Mouse (Mus musculus) embryonic facial prominence, embryonic 11.5 days (tissue): ENCODE results near the gene Dlx5. TPM values are rescaled to one million over a fixed set of nuclear protein-coding genes. Genes with fewer than 3 reads are reported as not detected.

ENCODE experiments used
- ATAC-seq: fragments of 200-750 bp; cut with Nextera tagmentation; replicated peaks from 2 replicates; pipeline ENCODE4 v1.8.0; 2017; ENCODE audit warnings: low read depth; ENCODE audit not compliant: insufficient number of reproducible peaks, low FRiP score, low TSS enrichment
- DNase-seq: peaks from one replicate; pipeline ENCODE4 v3.0.0-alpha.2; 2015; ENCODE audit warnings: low spot score
- H3K27ac ChIP-seq: fragments of 300-500 bp; sonication (generic); replicated peaks from 2 replicates; pipeline ENCODE4 v1.5.1; 2014; ENCODE audit warnings: mild to moderate bottlenecking, low read depth, low read length, control low read depth
- H3K27me3 ChIP-seq: fragments of 300-500 bp; sonication (generic); 2 replicates; pipeline ENCODE4 v1.6.1; 2014; ENCODE audit warnings: mild to moderate bottlenecking, low read length, moderate library complexity, mixed read lengths; ENCODE audit not compliant: control insufficient read depth, insufficient read depth
- H3K36me3 ChIP-seq: fragments of 300-500 bp; sonication (generic); replicated peaks from 2 replicates; pipeline ENCODE4 v1.6.1; 2014; ENCODE audit warnings: low read depth, mild to moderate bottlenecking, low read length, moderate library complexity, mixed read lengths; ENCODE audit not compliant: control insufficient read depth, insufficient read depth
- H3K4me1 ChIP-seq: fragments of 300-500 bp; sonication (generic); 2 replicates; pipeline ENCODE4 v1.6.1; 2014; ENCODE audit warnings: low read length, mixed read lengths; ENCODE audit not compliant: control insufficient read depth, insufficient read depth
- H3K4me2 ChIP-seq: fragments of 300-500 bp; sonication (generic); 2 replicates; pipeline ENCODE4 v1.6.1; 2014; ENCODE audit warnings: low read depth, mild to moderate bottlenecking, control low read depth, low read length, moderate library complexity
- H3K4me3 ChIP-seq: fragments of 300-500 bp; sonication (generic); 2 replicates; pipeline ENCODE4 v1.5.1; 2014; ENCODE audit warnings: low read depth, low read length, control low read depth
- H3K9ac ChIP-seq: fragments of 300-500 bp; sonication (generic); replicated peaks from 2 replicates; pipeline ENCODE4 v1.6.1; 2014; ENCODE audit warnings: mild to moderate bottlenecking, control low read depth, low read length
- H3K9me3 ChIP-seq: fragments of 300-500 bp; sonication (generic); replicated peaks from 2 replicates; pipeline ENCODE4 v1.6.1; 2016; ENCODE audit warnings: mild to moderate bottlenecking, low read length, inconsistent platforms, mixed read lengths; ENCODE audit not compliant: control insufficient read depth
- WGBS: fragments of 180-500 bp; shearing (Covaris S2); extraction: QIAGEN DNeasy Blood & Tissue Kit; methylation state at CpG from one replicate; pipeline ENCODE4 v1.1.7; 2014; 5-methylcytosine and 5-hydroxymethylcytosine counted together
- polyA plus RNA-seq: library from polyadenylated mRNA; unstranded; fragments of >200 nt; fragmentation: Nextera tagmentation; extraction: Ambion mirVana; gene quantifications from 2 replicates; pipeline ENCODE4 v1.2.1, GENCODE M21; 2014

Gene Dlx5
- polyA plus RNA-seq, 1 experiment from 2014 or later, result 63.8 TPM

- Histone ChIP-seq H3K9me3 (no peaks in the 10 kb centered on the region), H3K4me1 (no peaks in the 10 kb centered on the region; the same call in 1 of the 2 replicates), H3K4me3 (peak overlapping the region; percentile 34), H3K4me2 (peak overlapping the region; percentile 11), H3K27ac (peak overlapping the region; percentile 72), H3K36me3 (no peaks in the 10 kb centered on the region), H3K27me3 (peaks cover 31% of the 10 kb centered on the region), H3K9ac (peak overlapping the region; percentile 66)
- peak; percentile 25 for DNase-seq
- ATAC-seq, result no peak
- under 1% methylated on average over 21 of the region's 21 CpGs for WGBS
Observed at GRCm38 (mm10) chr6:6861086-6861797, 20.6 kb downstream of the Dlx5 start.

DNA sequence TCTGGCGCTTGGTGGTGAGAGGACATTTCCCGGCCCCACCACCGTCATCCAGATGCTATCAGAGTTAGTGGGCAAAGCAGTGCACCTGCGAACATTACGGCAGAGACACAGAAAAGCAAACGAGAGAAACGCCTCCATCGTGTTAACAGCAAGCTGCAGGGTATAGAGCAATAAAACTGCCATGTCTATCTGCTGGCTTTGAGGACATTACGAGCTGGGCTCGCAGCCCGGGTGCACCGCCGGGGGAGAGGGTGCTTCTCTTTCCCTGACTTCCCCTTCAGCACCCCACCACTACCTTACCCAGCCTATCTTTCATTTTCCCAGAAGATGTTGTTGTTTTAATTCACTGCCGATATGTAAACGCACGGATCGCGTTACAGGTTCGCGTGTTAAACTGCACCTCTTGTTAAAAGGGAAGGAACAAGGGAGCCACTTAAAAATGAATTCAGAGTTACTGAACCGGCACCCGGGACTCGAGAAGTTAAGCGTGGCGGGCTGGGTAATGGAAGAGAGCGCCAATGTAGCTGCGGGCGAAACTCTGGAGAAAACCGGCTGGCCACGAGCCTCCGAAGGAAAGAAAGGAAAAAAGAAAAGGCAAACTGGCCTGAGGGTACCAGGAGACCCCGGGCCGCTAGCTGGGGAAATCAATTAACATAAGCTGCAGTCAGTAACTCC lies 21.3 kb downstream of the Dlx5 start:
- Histone ChIP-seq H3K9me3 (no peaks in the 10 kb centered on the region), H3K9ac (peak overlapping the region; percentile 66), H3K36me3 (no peaks in the 10 kb centered on the region), H3K4me2 (peak overlapping the region; percentile 32), H3K4me3 (peak overlapping the region; percentile 34), H3K27me3 (peaks cover 25% of the 10 kb centered on the region), H3K4me1 (peaks cover 3% of the 10 kb centered on the region; the same call in 1 of the 2 replicates), H3K27ac (peak overlapping the region; percentile 72)
- under 1% methylated on average over 33 of the region's 33 CpGs for WGBS
- peak; percentile 52 for DNase-seq
- ATAC-seq, result no peak

- WGBS, result under 1% methylated on average over 21 of the region's 21 CpGs
- Histone ChIP-seq H3K4me3 (peak overlapping the region; percentile 34), H3K9ac (peak overlapping the region; percentile 66), H3K36me3 (no peaks in the 10 kb centered on the region), H3K4me1 (peaks cover 3% of the 10 kb centered on the region; the same call in 1 of the 2 replicates), H3K27ac (peak overlapping the region; percentile 72), H3K27me3 (peaks cover 22% of the 10 kb centered on the region), H3K4me2 (peak overlapping the region; percentile 32), H3K9me3 (no peaks in the 10 kb centered on the region)
- ATAC-seq, result no peak
- DNase-seq, result peak; percentile 26
Observed at GRCm38 (mm10) chr6:6859950-6860410, 21.9 kb downstream of the Dlx5 start.

GRCm38 (mm10) chr6:6859111-6859949 lies 22.6 kb downstream of the Dlx5 start:
- ATAC-seq (no peak), DNase-seq (peak; percentile 31)
- Histone ChIP-seq H3K36me3 (no peaks in the 10 kb centered on the region), H3K4me3 (peak overlapping the region; percentile 34), H3K27me3 (peaks cover 26% of the 10 kb centered on the region), H3K9me3 (no peaks in the 10 kb centered on the region), H3K4me1 (peaks cover 3% of the 10 kb centered on the region; the same call in 1 of the 2 replicates), H3K27ac (peak overlapping the region; percentile 43; the same call in 1 of the 2 replicates), H3K9ac (peak overlapping the region; percentile 66), H3K4me2 (peak overlapping the region; percentile 29)
- 1% methylated on average over 19 of the region's 19 CpGs for WGBS

DNA sequence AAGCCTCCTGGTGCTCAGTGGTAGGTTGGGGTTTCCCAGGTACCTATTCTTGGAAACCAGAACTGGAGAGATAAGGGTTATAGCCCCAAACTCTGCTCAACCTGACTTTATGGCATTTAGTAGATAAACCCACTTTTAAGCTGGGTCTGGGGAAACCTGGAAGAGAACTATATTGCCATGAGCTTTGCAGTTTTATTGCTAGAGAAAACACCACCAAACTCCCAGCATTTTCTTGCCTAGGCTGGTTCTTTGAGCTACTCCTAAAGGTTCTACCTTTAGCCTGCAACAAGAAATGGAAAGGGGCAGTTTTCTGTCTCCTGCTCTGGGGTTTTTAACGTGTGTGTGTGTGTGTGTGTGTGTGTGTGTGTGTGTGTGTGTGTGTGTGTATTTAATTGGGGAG lies 23.3 kb downstream of the Dlx5 start:
- peaks cover 3% of the 10 kb centered on the region; the same call in 1 of the 2 replicates for H3K4me1 ChIP-seq
- no peaks in the 10 kb centered on the region for H3K9me3 ChIP-seq
- H3K36me3 ChIP-seq, result no peaks in the 10 kb centered on the region
- no peak overlapping the region for H3K4me2 ChIP-seq
- no peak overlapping the region for H3K4me3 ChIP-seq
- no peak for ATAC-seq
- DNase-seq, result peak; percentile 18
- no peak overlapping the region for H3K27ac ChIP-seq
- 0% methylated on average over 1 of the region's 1 CpGs for WGBS
- H3K27me3 ChIP-seq, result peaks cover 22% of the 10 kb centered on the region
- no peak overlapping the region for H3K9ac ChIP-seq

DNA sequence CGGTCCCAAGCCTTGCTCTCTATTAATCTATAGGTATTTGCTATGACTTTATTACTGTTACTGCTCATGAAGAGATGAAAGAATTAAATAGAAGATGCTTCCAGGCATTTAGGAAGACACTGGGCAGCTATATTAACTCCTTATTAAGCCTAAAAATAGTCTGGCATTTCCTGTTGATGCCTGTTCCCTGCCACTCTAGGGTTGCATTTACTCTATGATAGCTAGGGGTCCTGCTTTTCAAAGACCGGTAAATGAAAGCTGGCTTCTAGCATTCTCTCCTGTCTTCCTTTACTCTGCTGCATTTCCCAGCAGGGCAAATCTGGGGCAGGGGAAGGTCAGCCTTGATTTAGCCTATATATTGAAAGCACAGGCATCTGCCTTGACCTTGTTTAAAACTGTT lies 24.1 kb downstream of the Dlx5 start:
- Histone ChIP-seq H3K27me3 (peaks cover 22% of the 10 kb centered on the region), H3K9me3 (no peaks in the 10 kb centered on the region), H3K9ac (no peak overlapping the region), H3K36me3 (no peaks in the 10 kb centered on the region), H3K4me2 (no peak overlapping the region), H3K4me3 (no peak overlapping the region), H3K27ac (no peak overlapping the region), H3K4me1 (peaks cover 3% of the 10 kb centered on the region; the same call in 1 of the 2 replicates)
- WGBS, result 18% methylated on average over 2 of the region's 2 CpGs
- DNase-seq (no peak), ATAC-seq (no peak)

- no peaks in the 10 kb centered on the region for H3K9me3 ChIP-seq
- H3K27ac ChIP-seq, result peak overlapping the region; percentile 65; the same call in 1 of the 2 replicates
- peak overlapping the region; percentile 44; the same call in 1 of the 2 replicates for H3K9ac ChIP-seq
- H3K36me3 ChIP-seq, result no peaks in the 10 kb centered on the region
- DNase-seq, result peak; percentile 14
- no peak for ATAC-seq
- H3K4me2 ChIP-seq, result peak overlapping the region; percentile 39; the same call in 1 of the 2 replicates
- H3K4me3 ChIP-seq, result peak overlapping the region; percentile 17; the same call in 1 of the 2 replicates
- peaks cover 25% of the 10 kb centered on the region for H3K27me3 ChIP-seq
- WGBS, result 1% methylated on average over 4 of the region's 4 CpGs
- H3K4me1 ChIP-seq, result peaks cover 3% of the 10 kb centered on the region; the same call in 1 of the 2 replicates
Observed at GRCm38 (mm10) chr6:6856881-6857280, 25.0 kb downstream of the Dlx5 start.
